Mouse (Mus musculus) lung, postnatal 4 days (tissue): ENCODE results near the gene Sidt2.
A peak's percentile ranks its signal among the peaks of the same experiment; 100 is the strongest.

Experiments
- DNase-seq, 2 experiments: peaks; one replicate each; pipeline ENCODE4 v3.0.0; 2021

The Sidt2 gene

DNA sequence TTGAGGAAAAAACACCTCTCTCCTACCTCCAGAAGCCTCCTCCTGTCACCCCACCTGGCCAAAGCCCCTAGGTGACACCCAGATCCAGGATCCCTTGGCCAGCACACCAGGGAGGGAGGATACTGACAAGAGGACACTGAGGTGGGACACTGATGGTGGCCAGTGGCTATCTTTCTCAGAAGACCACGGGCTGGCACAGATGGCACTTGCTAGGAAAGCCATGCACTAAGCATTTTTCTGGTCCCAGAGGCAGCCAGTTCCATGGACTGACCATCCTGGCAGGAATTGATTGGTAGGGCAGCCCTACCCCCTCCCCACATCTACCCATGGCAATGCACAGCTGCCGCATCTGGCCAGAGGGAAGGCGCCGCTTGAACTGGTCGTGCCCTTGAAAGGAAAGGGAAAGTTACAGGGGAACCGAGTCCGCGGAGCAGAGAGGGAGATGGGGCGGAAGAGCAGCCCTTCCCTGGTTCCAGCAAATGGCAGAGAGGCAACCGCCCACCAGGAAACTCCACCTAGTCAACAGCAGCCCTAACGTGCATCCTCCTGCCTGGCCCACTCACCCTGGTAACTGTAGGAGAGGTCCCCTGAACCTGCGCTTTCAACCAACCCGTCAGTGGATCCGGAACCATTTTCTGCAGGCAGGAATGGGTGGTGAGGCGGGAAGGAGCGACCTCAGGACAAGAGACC lies 8.7 kb downstream of the Sidt2 start:
- no peak for DNase-seq

DNA sequence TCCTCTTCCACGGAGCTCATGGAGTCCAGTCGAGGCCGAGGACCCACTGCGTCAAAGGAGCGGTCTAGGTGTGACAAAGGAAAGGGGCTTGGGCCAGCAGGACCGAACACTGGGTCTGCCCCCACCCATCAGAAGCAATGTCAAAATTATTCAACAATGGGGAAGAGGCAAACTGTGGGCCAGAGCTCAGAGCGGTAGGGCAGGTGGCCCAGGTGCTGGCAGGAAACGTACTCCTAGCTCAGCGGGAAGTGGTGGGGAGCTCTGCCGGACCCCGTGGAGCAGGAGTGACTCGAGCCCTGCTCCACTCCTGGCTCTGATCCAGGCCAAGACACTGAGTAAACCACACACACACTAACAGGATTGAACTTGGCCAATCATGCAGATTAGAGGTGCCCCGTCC lies 9.3 kb downstream of the Sidt2 start:
- DNase-seq, result peak in 1 of 2 experiments; percentile 3

DNA sequence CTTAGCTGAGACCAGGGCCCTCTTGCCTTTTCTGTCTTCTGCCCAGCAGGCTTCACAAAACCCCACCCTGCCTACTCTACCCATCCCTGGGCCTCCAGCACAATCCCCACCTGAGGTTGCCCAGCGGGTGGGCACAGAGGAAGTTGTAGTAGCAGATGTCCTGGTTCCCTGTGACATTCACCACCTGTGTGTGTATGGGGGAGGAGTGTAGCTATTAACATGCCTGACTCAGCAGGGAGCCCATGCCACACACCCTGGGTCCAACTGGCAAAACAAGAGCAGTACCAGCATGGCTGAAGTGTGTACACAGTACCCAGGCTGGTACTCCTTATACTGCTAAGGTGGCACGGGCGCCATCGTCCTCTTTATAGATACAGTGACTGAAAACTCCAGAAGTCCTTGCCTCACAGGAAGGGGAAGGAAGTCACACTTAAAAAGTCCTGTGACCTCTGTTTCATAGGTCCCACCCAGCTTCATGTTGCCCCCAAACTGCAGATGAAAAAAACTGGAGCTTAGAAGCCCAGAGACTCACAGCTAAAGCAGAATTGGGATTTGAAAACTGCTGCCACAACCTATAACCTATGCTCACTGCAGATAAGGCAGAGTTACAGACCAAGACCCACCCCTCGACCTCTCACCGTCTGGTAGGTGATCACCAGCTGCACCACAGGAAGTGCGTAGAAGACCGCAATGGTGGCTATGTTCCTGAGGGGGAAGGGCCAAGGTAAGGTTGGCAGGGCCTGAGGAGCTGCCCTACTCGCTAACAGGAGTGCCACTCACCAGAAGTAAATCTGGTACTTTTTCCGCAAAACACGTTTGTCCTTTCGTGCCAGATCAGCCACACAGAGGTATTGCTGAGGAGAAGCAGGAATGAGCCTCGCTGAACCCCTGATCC lies 10.3 kb downstream of the Sidt2 start:
- peak in 1 of 2 experiments; percentile 25 for DNase-seq

DNA sequence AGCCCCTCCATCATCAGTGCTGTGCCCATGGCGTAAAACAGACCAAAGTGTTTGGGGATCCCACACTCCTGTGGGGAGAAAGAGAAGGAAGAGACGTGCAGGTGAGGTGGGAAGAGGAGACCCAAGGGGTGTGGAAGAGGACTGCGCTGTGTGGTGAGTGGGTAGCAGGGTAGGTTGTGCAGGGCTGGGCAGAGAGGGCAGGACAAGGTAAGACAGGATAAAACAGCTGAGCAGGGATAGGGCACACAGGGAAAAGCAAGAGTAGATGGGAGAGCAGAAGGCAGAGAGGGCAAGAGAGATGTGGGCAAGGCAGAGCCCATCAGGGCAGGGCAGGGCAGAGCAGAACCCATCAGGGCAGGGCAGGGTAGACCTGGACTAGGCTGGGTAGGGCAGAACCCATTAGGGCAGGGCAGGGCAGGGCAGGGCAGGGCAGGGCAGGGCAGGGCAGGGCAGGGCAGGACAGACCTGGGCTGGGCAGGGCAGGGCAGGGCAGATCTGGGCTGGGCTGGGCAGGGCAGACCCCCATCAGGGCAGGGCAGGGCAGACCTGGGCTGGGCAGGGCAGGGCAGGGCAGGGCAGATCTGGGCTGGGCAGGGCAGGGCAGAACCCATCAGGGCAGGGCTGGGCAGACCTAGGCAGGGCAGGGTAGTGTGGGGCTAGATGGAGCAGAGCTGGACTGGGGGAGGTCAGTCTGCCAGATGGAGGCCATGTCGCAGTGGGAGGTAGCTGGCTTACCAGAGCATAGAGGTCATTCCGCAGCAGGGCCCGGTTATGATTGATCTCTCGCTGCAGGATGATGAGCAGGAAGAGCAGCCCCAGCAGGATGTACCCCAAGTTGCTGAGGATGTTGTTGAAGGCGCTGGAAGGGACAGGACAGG lies 11.2 kb downstream of the Sidt2 start:
- no peak for DNase-seq

DNA sequence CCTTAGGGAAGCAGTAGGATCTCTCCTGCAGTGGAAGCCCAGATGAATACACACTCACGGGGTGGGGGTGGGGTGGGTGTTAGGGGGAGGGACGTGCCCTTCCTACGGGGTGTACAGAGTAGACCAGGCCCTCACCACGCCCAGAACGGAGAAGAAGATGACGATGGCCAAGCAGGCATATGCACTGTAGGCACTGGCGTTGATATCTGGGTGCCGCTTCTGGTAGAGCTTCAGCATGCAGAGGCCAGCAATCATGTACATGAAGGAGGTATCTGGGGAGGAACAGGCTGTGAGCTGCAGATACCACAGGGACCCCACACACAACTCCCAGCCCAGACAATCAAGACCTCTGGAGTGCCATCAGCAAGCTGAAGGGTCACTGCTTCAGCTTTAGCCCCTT lies 12.1 kb downstream of the Sidt2 start:
- DNase-seq, result no peak

DNA sequence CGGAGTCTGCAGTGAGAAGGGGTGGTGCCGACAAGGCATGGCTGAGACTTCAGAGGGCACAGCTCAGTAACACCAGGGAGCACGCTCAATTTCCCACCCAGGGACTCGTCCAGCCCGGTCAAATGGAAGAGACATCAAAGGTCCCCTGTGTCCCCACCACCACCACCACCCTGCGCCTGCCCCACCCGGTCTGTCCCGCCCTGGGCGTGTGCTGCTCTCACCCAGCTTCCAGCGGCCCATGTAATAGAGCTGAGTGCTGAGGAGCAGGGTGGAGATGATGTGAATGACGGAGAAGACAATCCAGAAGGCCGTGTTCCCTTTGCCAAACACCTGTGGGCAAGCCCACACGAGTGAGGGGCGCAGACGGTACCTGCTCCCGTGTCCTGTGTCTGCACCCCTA lies 12.6 kb downstream of the Sidt2 start:
- no peak for DNase-seq

DNA sequence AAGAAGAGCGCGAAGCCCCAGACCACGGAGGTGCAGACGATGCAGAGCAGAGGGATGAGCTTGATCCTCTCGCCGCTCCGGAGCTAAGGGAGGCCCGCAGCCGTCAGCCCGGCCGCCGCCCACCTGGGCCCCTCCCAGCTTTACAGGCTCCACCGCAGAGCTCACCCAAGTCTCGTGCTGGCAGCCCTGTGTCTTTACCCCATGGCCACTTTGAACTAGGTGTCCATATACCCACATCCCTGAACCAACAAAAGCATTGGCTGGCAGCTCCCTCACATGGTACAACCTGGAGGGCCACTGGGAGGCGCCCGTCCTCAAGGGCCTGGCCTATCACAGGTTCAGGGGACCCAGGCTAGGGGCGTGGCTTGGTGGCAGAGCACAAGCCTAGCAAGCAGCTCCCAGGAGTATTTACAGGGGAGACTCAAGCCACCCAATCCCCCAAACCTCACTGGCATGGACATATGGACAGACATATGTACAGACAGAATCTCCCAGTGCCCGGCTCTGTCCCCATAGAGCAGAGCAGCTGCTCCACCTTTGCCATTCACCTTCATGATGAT lies 13.6 kb downstream of the Sidt2 start:
- DNase-seq, result no peak

DNA sequence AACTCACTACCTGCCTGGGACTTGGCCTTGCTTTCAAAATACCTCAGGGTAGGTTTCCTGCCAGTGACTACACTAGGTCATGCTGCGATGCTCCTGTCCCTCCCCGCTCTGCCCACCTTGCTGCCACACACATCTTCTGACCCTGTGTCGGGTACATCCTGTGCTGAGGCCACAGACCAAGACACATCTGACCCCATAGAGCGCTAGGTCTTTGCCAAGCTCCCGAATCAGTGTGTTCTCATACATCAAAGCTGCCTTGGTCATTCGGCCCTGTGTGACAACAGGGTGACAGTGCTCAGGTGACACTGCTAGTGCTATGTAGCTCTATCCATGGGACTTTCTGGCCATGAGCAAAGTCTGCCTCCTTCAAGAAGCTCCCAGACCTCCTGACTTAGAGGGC lies 15.3 kb downstream of the Sidt2 start:
- DNase-seq, result no peak

DNA sequence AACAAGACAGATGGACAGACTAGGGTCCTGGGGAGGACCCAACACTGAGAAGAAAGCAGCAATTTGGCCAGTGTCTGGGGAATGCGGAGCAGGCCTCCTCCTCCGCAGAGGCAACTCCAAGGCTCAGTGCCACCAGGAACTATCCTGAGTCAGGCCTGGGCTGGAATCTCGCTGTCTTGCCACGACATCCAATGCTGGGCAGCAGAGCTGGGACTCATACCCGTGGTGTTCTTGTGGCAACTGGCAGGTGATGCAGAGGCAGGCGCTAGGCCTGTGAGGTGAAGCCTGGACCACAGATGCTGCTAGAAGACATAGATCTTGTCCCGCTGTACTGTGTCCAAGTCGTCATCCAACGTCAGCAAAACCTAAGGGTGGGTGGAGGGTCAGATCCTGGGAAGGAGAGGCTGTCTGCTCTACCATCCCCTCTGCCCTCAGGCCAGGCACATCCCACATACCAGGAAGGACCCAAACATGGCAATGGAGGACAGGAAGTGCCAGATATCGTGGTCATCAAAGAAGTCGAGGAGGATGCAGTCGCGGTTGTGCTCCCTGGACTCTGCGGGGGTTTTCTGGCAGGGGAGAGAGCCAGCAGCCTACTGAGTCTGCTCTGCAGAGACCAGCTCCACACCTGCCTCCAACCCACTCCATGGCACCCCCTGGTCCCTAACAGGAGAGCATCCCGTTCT lies 16.0 kb downstream of the Sidt2 start:
- DNase-seq, result no peak

DNA sequence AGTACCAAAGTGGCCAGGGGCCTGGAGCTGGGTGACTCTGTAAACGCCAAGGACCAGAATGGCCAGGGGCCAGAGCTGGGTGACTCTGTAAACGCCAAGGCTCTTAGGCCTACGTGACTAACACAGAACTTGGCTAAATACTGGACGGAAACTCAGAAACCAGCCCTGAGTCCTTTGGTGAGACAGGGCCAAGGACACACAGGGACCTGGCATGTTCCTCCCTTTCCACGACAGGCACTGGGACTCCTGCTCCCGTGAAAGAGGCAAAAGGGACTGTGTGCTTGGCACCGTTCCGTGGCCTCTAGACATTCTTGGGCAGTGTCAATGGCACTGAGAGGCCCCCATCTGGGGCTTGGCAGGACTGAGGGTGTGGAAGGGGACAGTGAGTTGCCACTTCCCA lies 17.0 kb downstream of the Sidt2 start:
- DNase-seq, result no peak

DNA sequence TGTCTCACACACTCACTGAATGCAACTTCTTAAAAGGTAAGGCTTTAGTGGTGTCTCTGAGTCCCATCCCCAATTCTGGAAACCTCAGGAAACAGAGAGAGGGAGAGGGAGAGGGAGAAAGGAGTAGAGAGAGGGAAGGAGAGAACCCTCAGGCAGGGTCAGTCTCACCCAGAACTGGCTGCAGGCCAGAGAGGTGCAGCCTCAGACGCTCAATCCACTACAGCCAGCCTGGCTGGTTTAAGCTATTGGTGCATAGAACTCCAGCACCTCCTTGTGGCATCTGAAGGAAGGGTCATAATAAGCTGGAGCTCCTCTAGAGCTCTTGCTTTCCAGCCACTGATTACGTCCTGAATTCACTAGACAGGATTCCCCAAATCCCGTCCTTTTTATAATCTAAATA lies 18.2 kb downstream of the Sidt2 start:
- peak; percentile 83 to 84 for DNase-seq

DNA sequence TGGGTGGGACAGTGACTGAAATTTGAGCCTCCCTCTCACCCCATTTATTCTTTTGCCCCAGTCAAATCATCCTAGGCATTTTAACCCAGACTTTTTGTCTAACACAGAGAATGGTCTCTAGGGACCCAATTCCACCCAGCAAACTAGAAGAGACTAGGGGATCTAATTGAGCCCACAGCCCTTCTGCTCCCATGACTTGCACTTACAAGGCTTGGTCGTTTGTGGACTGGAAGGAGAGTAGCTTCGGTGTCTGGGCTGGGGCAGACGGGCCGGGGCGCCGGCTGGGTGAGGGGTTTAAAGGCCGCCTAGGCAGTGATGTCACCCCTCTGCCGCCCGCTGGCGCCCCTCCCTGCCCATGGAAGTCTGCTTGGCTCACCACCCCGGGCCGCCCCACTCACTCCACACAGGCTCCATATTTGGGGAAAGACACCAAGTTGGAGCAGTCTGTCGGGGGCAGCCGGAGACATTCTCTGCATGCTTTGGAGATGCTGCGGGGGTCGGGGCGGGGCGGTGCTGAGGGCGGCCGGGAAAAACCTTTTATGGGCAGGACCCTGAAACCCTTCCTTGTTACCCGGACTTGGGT lies 19.3 kb downstream of the Sidt2 start, which contains the start of gene Tagln:
TSS of gene Tagln (minus strand) at position 431 of the 583 bp plus-strand sequence.
- peak; percentile 81 to 90 for DNase-seq

DNA sequence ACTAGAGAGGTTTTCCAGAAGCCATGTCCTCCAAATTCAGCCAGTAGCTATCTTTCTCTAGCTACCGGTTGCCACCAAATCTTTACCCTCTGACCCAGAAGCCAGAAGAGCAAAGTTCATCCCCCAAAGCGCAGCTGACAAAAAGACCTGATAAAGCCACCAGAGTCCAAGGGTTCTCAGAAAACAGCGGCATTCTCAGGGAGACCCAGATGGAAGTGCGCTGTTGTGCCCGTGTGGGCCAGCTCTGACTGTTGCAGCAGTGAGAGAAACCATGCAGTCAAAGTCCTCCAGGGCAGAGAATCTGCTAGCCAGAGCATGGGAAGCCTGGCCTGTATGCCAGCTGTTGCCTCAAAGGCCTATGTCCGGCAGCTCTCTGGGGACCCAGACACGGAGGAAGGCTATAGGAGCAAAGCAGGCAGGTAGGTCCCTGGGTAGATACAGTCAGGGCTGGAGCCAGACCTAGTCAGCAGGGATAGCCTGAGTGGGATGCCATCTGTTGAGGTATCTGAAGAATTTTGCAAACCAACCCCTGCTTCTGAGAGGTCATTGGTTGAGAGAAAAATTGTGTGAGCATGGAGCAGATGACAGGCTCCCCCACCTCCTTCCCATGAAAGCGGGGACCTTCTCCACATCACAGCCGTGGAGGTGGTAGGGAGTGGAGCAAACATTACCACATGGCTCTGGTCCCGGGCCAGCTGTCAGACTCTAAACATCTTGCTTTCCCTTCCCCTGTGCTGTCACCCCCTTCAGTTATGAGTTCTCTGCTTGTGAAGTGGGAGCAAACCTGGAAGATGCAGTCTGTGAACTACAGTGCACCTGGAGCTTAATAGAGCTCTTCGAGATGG lies 22.3 kb downstream of the Sidt2 start:
- peak in 1 of 2 experiments; percentile 59 for DNase-seq

DNA sequence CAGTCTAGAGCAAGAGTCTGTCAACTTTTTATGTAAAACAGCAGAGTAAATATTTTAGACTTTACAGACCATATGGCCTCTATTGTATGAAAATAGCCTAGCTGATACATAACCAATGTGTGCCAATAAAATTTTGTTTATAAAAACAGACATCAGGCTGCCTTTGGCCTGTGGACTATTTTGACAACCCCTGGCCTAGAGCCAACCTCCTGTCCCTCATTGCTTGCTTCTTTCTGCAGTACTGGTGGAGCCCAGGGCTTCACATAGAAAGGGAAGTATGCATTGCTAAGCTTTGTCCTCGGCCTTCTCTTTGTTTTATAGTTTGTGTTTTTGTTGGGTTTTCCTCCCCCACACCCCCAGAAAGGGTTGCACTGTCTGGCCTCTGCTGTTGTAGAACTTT lies 23.1 kb downstream of the Sidt2 start:
- DNase-seq, result peak; percentile 52 to 75

DNA sequence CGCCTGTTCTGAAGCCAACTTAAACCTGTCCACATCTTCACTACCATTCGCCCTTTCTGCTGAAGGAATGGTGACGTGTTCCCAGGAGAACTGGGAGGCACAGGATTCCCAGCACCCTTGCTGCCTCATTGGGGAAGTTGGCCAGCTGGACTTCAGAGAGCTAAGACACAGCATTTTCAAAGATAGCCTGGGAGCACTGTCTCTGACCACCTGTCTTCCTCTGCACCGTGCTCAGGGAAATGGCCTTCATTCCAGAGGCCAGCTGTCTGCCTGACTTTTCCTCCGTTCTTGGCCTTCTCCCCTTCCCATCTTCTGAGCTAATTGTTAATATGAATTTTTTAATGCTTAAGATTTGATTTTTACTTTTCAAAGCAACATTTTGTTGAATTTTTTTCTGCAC lies 25.8 kb downstream of the Sidt2 start:
- DNase-seq, result no peak

DNA sequence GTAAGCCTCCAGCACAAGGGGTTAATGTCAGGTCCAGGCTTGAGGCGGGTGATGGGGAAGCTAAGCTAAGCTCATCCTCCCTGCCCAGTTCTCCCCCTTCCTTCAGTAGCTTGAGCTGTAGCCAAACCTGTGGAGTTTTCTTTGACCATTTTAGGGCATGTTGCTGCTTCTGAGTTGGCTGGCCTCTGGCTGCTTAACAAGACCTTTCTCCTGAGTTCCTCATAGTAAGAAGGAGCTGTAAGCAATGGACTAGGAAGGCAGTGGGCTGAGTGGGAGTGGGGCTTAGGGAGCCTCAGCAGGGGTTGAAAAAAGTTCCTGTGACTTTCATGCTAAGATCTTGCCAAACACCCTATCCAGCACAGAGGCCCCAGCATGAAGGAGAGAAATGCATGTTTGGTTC lies 35.2 kb downstream of the Sidt2 start:
- DNase-seq, result peak; percentile 51 to 63

DNA sequence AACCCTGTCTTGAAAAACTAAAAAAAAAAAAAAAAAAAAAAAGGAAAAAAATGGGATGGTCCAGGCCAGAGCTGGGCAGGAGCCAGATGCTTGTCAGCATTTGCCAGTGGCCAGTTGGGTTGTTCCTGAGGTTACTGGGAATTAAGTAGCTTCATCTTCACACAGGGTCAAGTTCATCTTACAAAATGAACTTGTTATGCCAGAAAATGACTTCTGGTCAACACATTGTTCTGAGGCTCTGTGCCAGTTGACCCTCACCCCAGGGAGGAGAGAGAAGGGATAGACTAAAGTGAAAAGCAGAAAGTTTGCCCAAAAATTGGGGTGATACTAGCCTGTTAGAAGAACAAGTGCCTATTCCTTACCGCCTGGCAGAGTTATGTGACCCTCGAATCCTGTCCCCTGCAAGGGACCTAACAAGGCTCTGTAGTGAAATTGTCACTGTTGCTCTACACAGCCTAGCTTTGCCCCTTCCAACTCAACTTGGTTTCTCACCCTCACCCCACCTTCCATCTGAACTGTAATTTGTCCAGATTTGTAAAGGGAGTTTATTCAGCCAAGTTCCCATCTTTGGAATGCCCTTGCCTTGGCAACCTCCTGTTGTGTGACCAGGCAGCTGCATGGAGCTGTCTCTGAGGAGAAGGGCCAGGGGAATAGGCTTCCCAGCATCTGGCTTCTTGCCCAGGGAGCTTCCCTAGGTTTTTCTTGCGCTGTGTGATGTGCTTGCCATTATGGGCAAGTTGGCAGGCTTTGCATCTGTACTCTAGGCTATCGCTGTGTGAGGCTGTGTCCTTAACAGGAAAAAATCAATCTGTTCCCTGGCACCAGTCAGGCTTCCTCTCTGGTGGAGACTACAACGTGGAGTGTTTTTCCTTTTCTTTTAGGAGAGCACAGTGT lies 37.8 kb downstream of the Sidt2 start:
- peak; percentile 76 to 88 for DNase-seq

DNA sequence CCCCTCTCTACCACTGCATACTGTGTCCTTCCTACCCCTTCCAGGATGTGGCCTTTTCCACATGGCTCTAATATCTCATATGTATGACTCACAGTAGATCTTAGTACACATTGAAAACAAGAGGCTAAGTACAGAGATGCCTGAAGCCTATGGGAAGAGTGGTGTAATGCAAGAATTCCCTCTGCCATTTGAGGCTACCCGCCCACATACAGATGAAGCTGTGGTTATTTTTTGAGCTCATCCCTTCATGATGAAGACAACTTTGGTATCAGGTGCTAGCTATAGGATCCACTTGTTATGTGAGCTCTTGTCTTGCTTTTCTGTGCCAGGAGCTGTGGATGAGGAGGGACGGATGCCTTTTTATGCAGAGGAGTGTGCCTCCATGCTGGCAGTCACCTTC lies 39.4 kb downstream of the Sidt2 start:
- DNase-seq, result no peak

DNA sequence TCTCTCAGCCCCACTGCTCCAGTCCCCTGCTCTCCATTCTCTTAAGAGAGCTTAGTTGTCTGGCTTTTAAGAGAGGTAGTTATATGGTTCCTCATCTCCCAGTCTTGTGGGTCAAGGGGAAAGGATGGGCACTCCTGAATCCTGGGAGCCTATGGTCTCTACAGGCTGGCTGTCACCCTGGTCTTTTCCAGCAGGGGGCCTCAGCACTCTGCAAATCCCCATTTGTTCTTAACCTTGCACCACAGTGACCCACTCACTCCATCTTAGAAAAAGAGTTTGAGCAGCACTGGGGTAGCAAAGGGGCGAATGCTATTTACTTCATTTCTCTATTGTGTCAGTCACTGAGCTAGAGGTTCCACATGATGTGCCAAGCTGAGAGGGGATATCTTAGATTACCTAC lies 43.4 kb downstream of the Sidt2 start:
- peak; percentile 59 to 76 for DNase-seq

DNA sequence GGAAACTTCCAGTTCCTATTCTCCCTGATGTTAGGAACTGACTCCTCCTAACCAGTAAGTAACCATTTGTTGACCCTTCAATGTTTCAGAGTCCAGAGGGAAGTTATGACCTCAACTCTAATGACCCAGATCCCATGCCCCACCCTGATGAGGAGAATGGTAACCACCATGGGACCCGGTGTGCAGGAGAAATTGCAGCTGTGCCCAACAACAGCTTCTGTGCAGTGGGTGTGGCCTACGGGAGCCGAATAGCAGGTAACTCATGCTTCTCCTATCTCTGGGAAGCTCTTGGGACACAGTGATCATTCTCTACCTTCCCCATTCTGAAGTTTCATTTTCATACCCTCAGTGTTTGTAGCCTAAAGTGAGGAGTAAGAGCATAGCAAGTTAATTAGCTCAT lies 44.1 kb downstream of the Sidt2 start:
- DNase-seq, result no peak
